Mouse (Mus musculus): Measurements from ENCODE around the gene Filip1.

GRCm38 (mm10) chr9:79862544-79862943, 150.1 kb downstream of the Filip1 start:
- TF ChIP-seq CTCF (conservative IDR thresholded peaks at IDR 0.05; ENCODE audit: insufficient read depth, insufficient read length, low read depth, low read length), result no peak
- TF ChIP-seq POLR2A (IDR thresholded peaks at IDR 0.05; ENCODE audit: low read depth, low read length), result no peak

Measured in kidney, adult 2 months (tissue).